Mouse (Mus musculus): ENCODE measurements around the gene Prrt4. TPM values are rescaled to one million over a fixed set of nuclear protein-coding genes. Genes with fewer than 3 reads are reported as not detected.
"Not testable (repeated sequence)": the region's sequence is repeated elsewhere in the genome, so short reads cannot be mapped to it uniquely, and the experiment has no call there.

Prrt4 gene
- total and polyA plus RNA-seq, 3 experiments = 2.2 TPM

- no peak for DNase-seq
- no peaks in the 10 kb centered on the region for H3K36me3 ChIP-seq (ENCODE audit: control insufficient read depth, insufficient read depth, low read length)
- WGBS = 51% methylated on average over 2 of the region's 2 CpGs
- TF ChIP-seq EP300 (IDR thresholded peaks at IDR 0.05; ENCODE audit: insufficient read depth, low read depth, low read length) (no peak), POLR2A (IDR thresholded peaks at IDR 0.05; ENCODE audit: insufficient read depth, low read depth, low read length) (no peak), CTCF (IDR thresholded peaks at IDR 0.05) (no peak)
- peaks cover 6% of the 10 kb centered on the region for H3K27me3 ChIP-seq (ENCODE audit: control insufficient read depth, insufficient read depth, low read length)
- no peak overlapping the region for H3K4me3 ChIP-seq
- H3K27ac ChIP-seq = no peak overlapping the region
- no peaks in the 10 kb centered on the region for H3K79me2 ChIP-seq (replicated peaks; ENCODE audit: control insufficient read depth, insufficient read depth, low read length)
- H3K9ac ChIP-seq (ENCODE audit: low read depth, low read length) = no peak overlapping the region
- peaks cover under 1% of the 10 kb centered on the region; the same call in 1 of the 2 replicates for H3K4me1 ChIP-seq (ENCODE audit: control insufficient read depth, insufficient read depth, low read length)
- intact Hi-C loops (cut with DNase I) = no loop called here
Observed at GRCm38 (mm10) chr6:29168871-29169270, 10.5 kb downstream of the Prrt4 start.

- Histone ChIP-seq H3K27me3 (ENCODE audit: control insufficient read depth, insufficient read depth, low read length) (peaks cover 6% of the 10 kb centered on the region), H3K9ac (ENCODE audit: low read depth, low read length) (no peak overlapping the region), H3K36me3 (ENCODE audit: control insufficient read depth, insufficient read depth, low read length) (no peaks in the 10 kb centered on the region), H3K4me1 (ENCODE audit: control insufficient read depth, insufficient read depth, low read length) (peaks cover 2% of the 10 kb centered on the region), H3K27ac (no peak overlapping the region), H3K79me2 (replicated peaks; ENCODE audit: control insufficient read depth, insufficient read depth, low read length) (no peaks in the 10 kb centered on the region), H3K4me3 (no peak overlapping the region)
- intact Hi-C loops (cut with DNase I) = loop anchor here (1.0 to 2.0 kb wide), 2 partner anchors 32 to 113 kb away; partner anchors contain the start of gene Fam71f2
- 0% methylated on average over 1 of the region's 1 CpGs for WGBS
- DNase-seq = peak in 1 of 2 experiments; percentile 32
- peak; percentile 89 for TF ChIP-seq CTCF (IDR thresholded peaks at IDR 0.05)
- TF ChIP-seq POLR2A (IDR thresholded peaks at IDR 0.05; ENCODE audit: insufficient read depth, low read depth, low read length) = no peak
Observed at GRCm38 (mm10) chr6:29166196-29166595, 13.2 kb downstream of the Prrt4 start.

GRCm38 (mm10) chr6:29164314-29165244, 14.8 kb downstream of the Prrt4 start, which contains the start of gene Rbm28:
Rbm28 (minus strand) TSS chr6:29165006.
- H3K27ac ChIP-seq = peak within 1 kb of the TSS; percentile 68
- no peaks in the 10 kb centered on the region for H3K36me3 ChIP-seq (ENCODE audit: control insufficient read depth, insufficient read depth, low read length)
- peak; percentile 82 to 89 for DNase-seq
- peaks cover 2% of the 10 kb centered on the region for H3K4me1 ChIP-seq (ENCODE audit: control insufficient read depth, insufficient read depth, low read length)
- H3K4me3 ChIP-seq = peak within 1 kb of the TSS; percentile 95
- intact Hi-C loops (cut with DNase I) = loop anchor here (5.0 kb wide), 1 partner anchor 183 kb away; the partner anchor contains the start of gene Calu
- no peaks in the 10 kb centered on the region for H3K27me3 ChIP-seq (ENCODE audit: control insufficient read depth, insufficient read depth, low read length)
- 5% methylated on average over 42 of the region's 42 CpGs for WGBS
- 0 out of 2 replicates have a peak, but pooled peaks have one; percentile 23 for TF ChIP-seq EP300 (IDR thresholded peaks at IDR 0.05; ENCODE audit: insufficient read depth, low read depth, low read length)
- peak; percentile 94 for TF ChIP-seq POLR2A (IDR thresholded peaks at IDR 0.05; ENCODE audit: insufficient read depth, low read depth, low read length)
- TF ChIP-seq CTCF (IDR thresholded peaks at IDR 0.05) = peak; percentile 33; the same call in 1 of the 2 replicates
- peak within 1 kb of the TSS; percentile 82 for H3K9ac ChIP-seq (ENCODE audit: low read depth, low read length)
- no peaks in the 10 kb centered on the region for H3K79me2 ChIP-seq (replicated peaks; ENCODE audit: control insufficient read depth, insufficient read depth, low read length)

- WGBS = 97% methylated on average over 5 of the region's 5 CpGs
- intact Hi-C loops (cut with DNase I) = loop anchor here (5.0 kb wide), 1 partner anchor 186 kb away; the partner anchor contains the start of gene Calu
- H3K4me1 ChIP-seq (ENCODE audit: control insufficient read depth, insufficient read depth, low read length) = not testable (repeated sequence)
Observed at GRCm38 (mm10) chr6:29161291-29161690, 18.1 kb downstream of the Prrt4 start.

GRCm38 (mm10) chr6:29160786-29161185, 18.6 kb downstream of the Prrt4 start:
- no peak for TF ChIP-seq EP300 (IDR thresholded peaks at IDR 0.05; ENCODE audit: insufficient read depth, low read depth, low read length)
- TF ChIP-seq CTCF (IDR thresholded peaks at IDR 0.05) = no peak
- TF ChIP-seq POLR2A (IDR thresholded peaks at IDR 0.05; ENCODE audit: insufficient read depth, low read depth, low read length) = no peak
- H3K4me1 ChIP-seq (ENCODE audit: control insufficient read depth, insufficient read depth, low read length) = peaks cover 2% of the 10 kb centered on the region
- no peaks in the 10 kb centered on the region for H3K79me2 ChIP-seq (replicated peaks; ENCODE audit: control insufficient read depth, insufficient read depth, low read length)
- H3K9ac ChIP-seq (ENCODE audit: low read depth, low read length) = no peak overlapping the region
- no peaks in the 10 kb centered on the region for H3K27me3 ChIP-seq (ENCODE audit: control insufficient read depth, insufficient read depth, low read length)
- no peak for DNase-seq
- H3K27ac ChIP-seq = no peak overlapping the region
- no peaks in the 10 kb centered on the region for H3K36me3 ChIP-seq (ENCODE audit: control insufficient read depth, insufficient read depth, low read length)
- 88% methylated on average over 2 of the region's 2 CpGs for WGBS
- H3K4me3 ChIP-seq = no peak overlapping the region
- intact Hi-C loops (cut with DNase I) = loop anchor here (5.0 kb wide), 1 partner anchor 187 kb away; the partner anchor contains the start of gene Calu

More at GRCm38 (mm10) chr6:29161291-29161690, 18.1 kb downstream of the Prrt4 start:
- not testable (repeated sequence) for DNase-seq; H3K27ac ChIP-seq; H3K9ac ChIP-seq (ENCODE audit: low read depth, low read length); H3K36me3 ChIP-seq (ENCODE audit: control insufficient read depth, insufficient read depth, low read length); H3K4me3 ChIP-seq; H3K79me2 ChIP-seq (replicated peaks; ENCODE audit: control insufficient read depth, insufficient read depth, low read length); H3K27me3 ChIP-seq (ENCODE audit: control insufficient read depth, insufficient read depth, low read length)

GRCm38 (mm10) chr6:29156326-29156725, 23.1 kb downstream of the Prrt4 start:
- Histone ChIP-seq H3K36me3 (ENCODE audit: control insufficient read depth, insufficient read depth, low read length) (no peaks in the 10 kb centered on the region), H3K79me2 (replicated peaks; ENCODE audit: control insufficient read depth, insufficient read depth, low read length) (no peaks in the 10 kb centered on the region), H3K27me3 (ENCODE audit: control insufficient read depth, insufficient read depth, low read length) (no peaks in the 10 kb centered on the region), H3K27ac (no peak overlapping the region), H3K4me1 (ENCODE audit: control insufficient read depth, insufficient read depth, low read length) (no peaks in the 10 kb centered on the region), H3K4me3 (no peak overlapping the region), H3K9ac (ENCODE audit: low read depth, low read length) (no peak overlapping the region)
- 90% methylated on average over 5 of the region's 5 CpGs for WGBS
- no peak for DNase-seq
- no peak for TF ChIP-seq CTCF (IDR thresholded peaks at IDR 0.05)
- TF ChIP-seq POLR2A (IDR thresholded peaks at IDR 0.05; ENCODE audit: insufficient read depth, low read depth, low read length) = no peak
- no peak for TF ChIP-seq EP300 (IDR thresholded peaks at IDR 0.05; ENCODE audit: insufficient read depth, low read depth, low read length)
- intact Hi-C loops (cut with DNase I) = no loop called here

All from heart, adult 2 months (tissue).